ENCODE assay signal across 23 mouse cellular contexts in the genomic region with DNA sequence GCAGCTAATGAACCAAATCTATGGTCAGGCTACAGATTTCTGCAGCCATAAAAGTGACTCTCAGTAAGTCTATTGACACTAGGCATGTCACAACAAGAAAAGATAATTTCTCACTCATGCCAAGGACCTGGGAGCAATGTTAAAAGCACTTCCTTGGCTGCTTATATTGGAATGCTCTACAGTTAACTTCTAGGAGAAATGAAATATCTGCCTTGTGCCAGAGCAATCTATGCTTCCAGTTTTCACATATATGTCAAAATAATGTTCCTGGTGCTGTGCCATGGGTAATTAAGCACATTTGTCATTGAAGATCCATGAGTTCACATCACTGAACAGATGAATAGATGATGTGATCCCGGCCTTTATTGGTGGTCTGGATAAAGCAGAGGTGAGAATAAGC.
DNase-seq lines count a peak whose midpoint lies in the region; ATAC-seq and TF ChIP-seq lines count a peak whose summit lies in the region.
"Had no signal": no experiment of that assay in that cellular context is flagged by ENCODE, and none has a peak within 500 bp of the region (broad histone marks: within the 10 kb centered on the region; RNA-seq: fewer than 3 reads in every experiment).

No protein-coding gene starts in this region.

- no peak overlapping the region for H3K9ac ChIP-seq in forebrain, embryonic 14.5 days (ENCODE audit: low read length)
- no peak overlapping the region for H3K9ac ChIP-seq in forebrain, postnatal 0 days
- no peak overlapping the region for H3K9ac ChIP-seq in liver, embryonic 12.5 days

- no peak for ATAC-seq in forebrain, embryonic 14.5 days
- no peak for ATAC-seq in forebrain, postnatal 0 days
- ATAC-seq in liver, embryonic 12.5 days, result no peak
- ATAC-seq: activated CD4-positive, CD25-positive, alpha-beta regulatory T cell, adult 4 months; CD4-positive, CD25-positive, alpha-beta regulatory T cell, adult 4 months; Patski had no signal

- no peak overlapping the region for H3K4me2 ChIP-seq in forebrain, embryonic 14.5 days (ENCODE audit: low read length)
- no peak overlapping the region for H3K4me2 ChIP-seq in forebrain, postnatal 0 days (ENCODE audit: low read depth)
- H3K4me2 ChIP-seq in liver, embryonic 12.5 days, result no peak overlapping the region

- H3K27ac ChIP-seq in forebrain, embryonic 14.5 days (ENCODE audit: low read depth, low read length), result no peak overlapping the region
- no peak overlapping the region for H3K27ac ChIP-seq in forebrain, postnatal 0 days (ENCODE audit: low read depth, low read length)
- no peak overlapping the region for H3K27ac ChIP-seq in liver, embryonic 12.5 days

- H3K9me3 ChIP-seq in forebrain, embryonic 14.5 days (replicated peaks; ENCODE audit: control insufficient read depth, low read length), result no peaks in the 10 kb centered on the region
- no peaks in the 10 kb centered on the region for H3K9me3 ChIP-seq in forebrain, postnatal 0 days (ENCODE audit: low read length)
- no peaks in the 10 kb centered on the region for H3K9me3 ChIP-seq in liver, embryonic 12.5 days (replicated peaks)
- H3K9me3 ChIP-seq: G1E had no signal

- H3K36me3 ChIP-seq in forebrain, embryonic 14.5 days (ENCODE audit: control insufficient read depth, insufficient read depth, low read length), result no peaks in the 10 kb centered on the region
- no peaks in the 10 kb centered on the region for H3K36me3 ChIP-seq in forebrain, postnatal 0 days (ENCODE audit: insufficient read depth)
- no peaks in the 10 kb centered on the region for H3K36me3 ChIP-seq in liver, embryonic 12.5 days
- H3K36me3 ChIP-seq: G1E had no signal

- 78% methylated on average over 1 of the region's 1 CpGs for WGBS in forebrain, embryonic 14.5 days
- WGBS in forebrain, postnatal 0 days, result 66% methylated on average over 1 of the region's 1 CpGs
- WGBS in liver, embryonic 12.5 days (ENCODE audit: insufficient replicate concordance), result 60% methylated on average over 1 of the region's 1 CpGs

- H3K27me3 ChIP-seq in forebrain, embryonic 14.5 days (replicated peaks; ENCODE audit: control insufficient read depth, insufficient read depth, low read length), result no peaks in the 10 kb centered on the region
- H3K27me3 ChIP-seq in forebrain, postnatal 0 days (ENCODE audit: insufficient read depth, low read length), result no peaks in the 10 kb centered on the region
- no peaks in the 10 kb centered on the region for H3K27me3 ChIP-seq in liver, embryonic 12.5 days (replicated peaks)
- H3K27me3 ChIP-seq: CH12.LX, Patski had no signal

- intact Hi-C loops in left cerebral cortex, postnatal 25 days (cut with DNase I), result no loop called here

- no peak overlapping the region for H3K4me3 ChIP-seq in forebrain, embryonic 14.5 days (ENCODE audit: low read depth, low read length)
- no peak overlapping the region for H3K4me3 ChIP-seq in forebrain, postnatal 0 days (ENCODE audit: low read depth, low read length)
- H3K4me3 ChIP-seq in liver, embryonic 12.5 days, result no peak overlapping the region

- peak; percentile 47 for DNase-seq in forebrain, embryonic 14.5 days (ENCODE audit: low spot score)
- no peak for DNase-seq in forebrain, postnatal 0 days
- peak; percentile 62 for DNase-seq in brain, embryonic 14.5 days (ENCODE audit: low read depth)
- DNase-seq in fat pad, adult 2 months (ENCODE audit: extremely low read depth, low read depth, low spot score), result peak; percentile 58
- peak; percentile 65 for DNase-seq in gonadal fat pad, adult 2 months (ENCODE audit: low read depth)
- no peak for DNase-seq in left cerebral cortex, postnatal 25 days (ENCODE audit: low spot score in 2 of 2)
- DNase-seq in lung, postnatal 14 days, result no peak
- DNase-seq: adrenal gland, adult 2 months; adrenal gland, adult 8-10 months; adrenal gland, postnatal 10 days; adrenal gland, postnatal 14 days; adrenal gland, postnatal 25 days; adrenal gland, postnatal 36 days; B cell, adult 2 months; cerebellum, adult 11 months; cerebellum, adult 11-12 months; cerebellum, adult 18-20 months had no signal

- no peak for TF ChIP-seq CTCF in forebrain, postnatal 0 days (IDR thresholded peaks at IDR 0.05; ENCODE audit: low read depth)
- no peak for TF ChIP-seq CTCF in brain, embryonic 14.5 days (IDR thresholded peaks at IDR 0.05; ENCODE audit: borderline replicate concordance, extremely low read depth, insufficient read depth, insufficient read length)

- no peaks in the 10 kb centered on the region for H3K4me1 ChIP-seq in forebrain, embryonic 14.5 days (ENCODE audit: control insufficient read depth, insufficient read depth, low read length)
- H3K4me1 ChIP-seq in forebrain, postnatal 0 days (ENCODE audit: insufficient read depth), result no peaks in the 10 kb centered on the region
- no peaks in the 10 kb centered on the region for H3K4me1 ChIP-seq in liver, embryonic 12.5 days

- no peak for TF ChIP-seq POLR2A in brain, embryonic 14.5 days (IDR thresholded peaks at IDR 0.05; ENCODE audit: borderline replicate concordance, extremely low read depth, insufficient read depth, insufficient read length, poor library complexity, severe bottlenecking)

Comparison
In these comparisons a context has a peak if more than half of its experiments do, and no peak if none do; other contexts are left out.
1. DNase-seq: peak in forebrain, embryonic 14.5 days (single experiment), brain, embryonic 14.5 days (single experiment), fat pad, adult 2 months (single experiment) and gonadal fat pad, adult 2 months (single experiment); none in forebrain, postnatal 0 days (single experiment), left cerebral cortex, postnatal 25 days (0 of 2) and lung, postnatal 14 days (single experiment).